Mouse (Mus musculus) erythroblast, embryonic 14.5 days (primary cell): ENCODE data around the gene Dcps.

ENCODE experiments used
- GATA1 ChIP-seq: IDR thresholded peaks from 2 replicates; pipeline ENCODE4 v1.6.1; 2012; ENCODE audit warnings: low read length, inconsistent platforms, mixed read lengths
- TAL1 ChIP-seq: IDR thresholded peaks from 3 replicates; pipeline ENCODE4 v1.6.1; 2012; ENCODE audit warnings: low read length, inconsistent platforms, mixed read lengths

DNA sequence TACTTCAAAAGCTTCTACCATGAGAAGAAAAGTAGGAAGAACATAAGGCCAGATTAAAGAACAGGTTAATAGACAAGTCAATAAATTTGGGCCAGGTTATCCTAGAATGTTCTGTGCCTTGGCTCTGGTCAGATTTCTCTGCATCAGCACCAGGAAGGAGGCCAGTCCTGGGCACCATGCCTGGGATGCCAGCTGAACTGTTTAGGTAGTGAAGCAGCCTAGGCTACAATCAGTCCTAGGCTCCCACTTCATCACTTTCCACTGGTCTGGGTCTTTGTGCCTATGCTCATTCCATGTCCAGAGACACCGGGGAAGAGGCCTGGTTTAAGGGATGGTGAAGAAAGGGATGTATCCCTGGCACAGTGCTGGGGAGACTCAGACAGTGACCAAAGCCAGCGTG is 28.6 kb upstream of the Dcps start:
- TF ChIP-seq TAL1 (no peak), GATA1 (no peak)
